Mouse (Mus musculus) cerebellum, adult 2 months (tissue): ENCODE results near the gene Lgr5. TPM values are rescaled to one million over a fixed set of nuclear protein-coding genes. Genes with fewer than 3 reads are reported as not detected.

Source experiments
- DNase-seq, 2 experiments: peaks; one replicate each; pipeline ENCODE4 v3.0.0; 2021
- H3K27ac ChIP-seq: fragments of 200-500 bp; 2 replicates; pipeline ENCODE4 v1.5.1; 2012; ENCODE audit warnings: low read length, control low read depth, inconsistent platforms; ENCODE audit not compliant: insufficient read depth
- H3K27me3 ChIP-seq: fragments of 200-500 bp; 2 replicates; pipeline ENCODE4 v1.6.1; 2012; ENCODE audit warnings: inconsistent platforms, mild to moderate bottlenecking, low read length, moderate library complexity; ENCODE audit not compliant: control insufficient read depth, insufficient read depth
- H3K4me1 ChIP-seq: fragments of 200-500 bp; 2 replicates; pipeline ENCODE4 v1.6.1; 2011; ENCODE audit warnings: low read length; ENCODE audit not compliant: control insufficient read depth, insufficient read depth
- H3K4me3 ChIP-seq: fragments of 200-500 bp; replicated peaks from 2 replicates; pipeline ENCODE3; 2011; ENCODE audit warnings: mild to moderate bottlenecking, low read depth, low read length, control low read depth; ENCODE audit not compliant: insufficient read depth
- CTCF ChIP-seq: fragments of 200-500 bp; IDR thresholded peaks from 2 replicates; pipeline ENCODE4 v1.5.1; 2011; ENCODE audit warnings: low read depth, mild to moderate bottlenecking, control low read depth, low read length, moderate library complexity, borderline replicate concordance; ENCODE audit not compliant: insufficient read depth
- POLR2A ChIP-seq: fragments of 200-500 bp; IDR thresholded peaks from 2 replicates; pipeline ENCODE4 v1.6.1; 2011; ENCODE audit warnings: low read length, control low read depth, borderline replicate concordance; ENCODE audit not compliant: insufficient read depth
- WGBS: fragments of 180-500 bp; shearing (Covaris S2); methylation state at CpG from one replicate; pipeline ENCODE4 v1.1.7; 2018; 5-methylcytosine and 5-hydroxymethylcytosine counted together
- polyA plus RNA-seq: library from polyadenylated mRNA; depleted of rRNA; stranded (reverse); fragments of >200 nt; gene quantifications from 2 replicates; pipeline ENCODE4 v1.2.3, GENCODE M21; 2012

The Lgr5 gene
- polyA plus RNA-seq, 1 experiment: 9.2 TPM

DNA sequence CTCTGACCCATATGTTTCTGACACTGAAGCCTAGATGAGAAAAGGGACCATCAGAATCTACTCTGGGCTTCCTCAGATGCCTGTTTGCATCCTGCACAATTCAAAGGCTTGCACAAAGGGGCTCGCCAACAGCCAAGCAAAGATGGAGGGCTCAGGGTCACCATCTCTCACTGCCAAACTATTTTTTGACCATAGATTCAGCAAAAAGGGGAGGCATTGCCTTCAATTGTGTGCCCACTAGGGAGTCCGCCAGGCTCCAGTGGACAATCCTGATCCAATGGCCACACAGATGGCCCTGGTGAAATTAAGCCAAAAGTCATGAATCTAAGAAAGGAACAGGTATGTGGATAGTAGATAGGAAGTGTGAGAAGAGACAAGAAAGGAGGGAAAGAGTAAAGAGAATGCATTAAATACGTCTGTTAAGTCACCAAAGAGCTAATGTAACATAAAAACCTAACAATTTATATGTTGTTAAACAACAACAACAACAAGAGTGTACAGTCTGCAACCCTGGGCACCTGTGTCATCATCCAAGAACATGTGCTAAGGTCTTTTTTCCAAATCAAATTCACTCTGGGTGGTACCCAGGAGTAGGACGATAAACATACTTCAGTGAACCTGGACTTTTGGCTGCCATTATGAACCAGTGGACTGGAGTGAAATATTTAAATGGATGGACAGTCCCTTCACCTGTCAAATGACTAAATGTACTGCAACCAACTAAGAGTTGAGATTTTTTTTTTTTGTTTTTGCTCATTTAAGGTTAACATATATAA is 24.5 kb downstream of the Lgr5 start:
- H3K27me3 ChIP-seq: no peaks in the 10 kb centered on the region
- H3K27ac ChIP-seq: no peak overlapping the region
- H3K4me1 ChIP-seq: peaks cover 8% of the 10 kb centered on the region
- peak; percentile 60 to 73 for DNase-seq
- 39% methylated on average over 4 of the region's 4 CpGs for WGBS
- TF ChIP-seq CTCF (no peak), POLR2A (no peak)
- H3K4me3 ChIP-seq: no peak overlapping the region

DNA sequence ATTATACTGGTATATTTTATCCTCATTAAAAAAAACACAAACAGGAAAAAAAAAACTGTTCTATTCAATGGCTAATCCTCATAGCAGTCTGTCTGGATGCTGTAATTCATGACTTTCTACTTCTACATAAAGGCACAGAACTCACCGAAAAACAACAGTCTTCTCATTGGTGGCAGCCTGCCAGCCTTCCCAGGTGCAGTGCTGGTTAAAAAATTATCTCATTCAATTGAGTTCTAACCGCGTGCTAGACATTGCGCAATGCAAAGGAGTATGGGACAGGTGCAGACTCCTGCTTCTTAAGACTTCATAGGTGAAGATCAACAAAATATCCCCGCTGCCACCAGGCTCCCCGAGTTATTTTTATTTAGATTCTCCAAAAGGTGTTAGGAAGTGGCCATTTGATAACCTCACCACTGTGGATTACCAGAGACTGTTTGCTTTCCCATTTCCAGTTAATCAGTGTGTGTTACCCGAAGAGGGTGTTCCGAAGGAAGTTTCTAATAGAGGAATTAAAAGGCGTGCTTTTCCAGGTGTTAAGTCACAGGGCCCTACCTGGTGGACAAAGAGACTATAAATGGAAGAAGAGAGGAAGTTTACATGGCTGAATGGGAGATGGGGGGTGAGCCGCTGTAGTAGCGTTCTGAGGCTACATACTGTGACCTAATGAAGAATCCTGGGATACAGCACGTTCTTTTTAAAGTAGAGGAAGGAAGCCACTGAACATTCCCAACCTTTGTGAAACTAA is 26.3 kb downstream of the Lgr5 start:
- 55% methylated on average over 12 of the region's 12 CpGs for WGBS
- peaks cover 8% of the 10 kb centered on the region for H3K4me1 ChIP-seq

DNA sequence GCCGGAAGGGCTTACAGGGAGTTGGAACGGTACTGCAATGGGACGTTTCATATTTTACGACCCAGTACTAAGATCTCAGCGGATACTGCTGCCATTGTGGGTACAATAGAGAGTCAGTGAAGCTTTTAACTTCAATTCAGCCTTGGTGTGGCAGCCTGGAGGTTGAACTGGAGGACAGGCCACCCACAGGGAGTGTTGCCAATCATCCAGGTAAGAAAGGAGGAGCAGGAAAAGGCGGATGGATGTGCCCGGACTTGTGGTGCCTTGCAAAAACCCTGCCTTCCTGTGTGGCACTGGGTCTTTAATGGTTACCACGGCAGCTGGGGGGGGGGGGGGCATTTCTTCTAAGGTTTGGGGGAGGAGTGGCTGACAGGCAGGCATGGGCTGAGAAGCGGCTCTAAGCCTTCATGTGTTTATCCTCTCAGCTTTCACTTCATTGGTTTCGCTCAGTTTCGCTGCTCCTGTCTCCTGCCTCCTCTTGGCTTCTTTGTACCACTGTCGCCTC is 30.8 kb downstream of the Lgr5 start:
- WGBS: 49% methylated on average over 12 of the region's 12 CpGs
- TF ChIP-seq POLR2A (no peak), CTCF (no peak)

More for the DNA sequence above, 26.3 kb downstream of the Lgr5 start:
- DNase-seq: peak; percentile 56 to 64
- Histone ChIP-seq H3K4me3 (no peak overlapping the region), H3K27me3 (no peaks in the 10 kb centered on the region; the same call in 1 of the 2 replicates), H3K27ac (no peak overlapping the region)
- TF ChIP-seq CTCF (no peak), POLR2A (no peak)

DNA sequence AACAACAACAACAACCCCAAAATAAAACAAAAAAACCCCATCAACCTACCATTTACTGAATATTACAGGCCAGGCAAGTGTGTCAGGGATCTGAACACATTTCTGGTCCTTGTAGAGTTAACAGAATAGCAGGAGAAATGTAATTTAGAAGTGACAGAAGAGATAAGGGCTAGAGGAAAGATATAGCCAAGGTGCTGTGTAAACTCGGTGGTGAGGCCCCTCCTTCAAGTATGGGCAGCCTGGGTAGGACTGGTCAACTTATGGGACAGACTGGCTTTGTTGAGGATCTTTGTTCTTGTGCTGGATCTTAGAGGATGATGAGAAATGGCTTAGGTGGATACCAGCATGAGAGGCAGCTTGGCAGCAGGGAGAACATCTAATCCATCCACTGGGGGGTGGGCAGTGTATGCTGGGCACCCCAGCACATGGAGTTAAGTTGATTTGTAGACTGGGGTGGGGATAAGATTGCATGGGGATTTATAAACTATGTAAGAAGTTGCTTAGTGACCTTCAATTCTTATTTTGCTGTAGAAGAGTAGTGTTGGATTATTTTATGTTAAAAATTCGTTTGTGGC is 32.3 kb downstream of the Lgr5 start:
- 72% methylated on average over 2 of the region's 2 CpGs for WGBS
- no peak overlapping the region for H3K27ac ChIP-seq

More for the DNA sequence above, 30.8 kb downstream of the Lgr5 start:
- Histone ChIP-seq H3K4me3 (no peak overlapping the region), H3K27me3 (no peaks in the 10 kb centered on the region; the same call in 1 of the 2 replicates), H3K4me1 (no peaks in the 10 kb centered on the region), H3K27ac (no peak overlapping the region)
- DNase-seq: no peak

DNA sequence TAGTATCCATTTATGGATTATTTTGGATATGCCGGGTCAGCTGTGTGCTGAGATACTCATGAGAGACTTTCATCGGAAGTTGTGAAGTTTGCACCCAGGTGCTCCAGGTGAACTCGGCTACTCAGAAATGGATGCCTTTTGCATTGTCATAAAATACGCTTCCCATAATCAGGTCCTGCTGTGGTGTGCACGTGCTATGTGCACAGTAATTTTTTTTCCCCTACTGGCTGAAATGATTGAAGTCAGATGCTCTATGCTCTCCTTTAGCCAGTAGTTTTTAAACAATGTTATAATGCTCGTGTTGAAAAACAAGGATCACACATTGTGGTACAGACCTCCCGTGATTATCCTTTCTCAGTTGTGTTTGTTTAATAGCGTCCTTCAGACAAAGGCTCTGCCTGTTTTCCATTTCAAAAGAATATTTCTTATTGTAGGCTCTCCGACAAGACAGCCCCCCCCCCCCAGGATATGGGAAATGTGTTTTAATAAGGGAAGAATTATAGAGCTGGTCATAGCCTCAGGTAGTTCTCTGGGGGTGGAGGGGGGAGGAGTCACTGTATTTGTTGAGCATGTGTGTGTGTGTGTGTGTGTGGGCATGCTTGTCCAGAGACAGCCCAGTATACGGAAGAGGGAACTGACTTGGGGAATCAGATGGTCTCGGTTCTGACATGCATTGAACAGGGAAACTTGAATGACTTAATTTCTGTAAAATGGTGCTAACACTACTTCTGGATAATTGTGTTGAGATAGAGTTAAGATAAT is 34.0 kb downstream of the Lgr5 start:
- Histone ChIP-seq H3K27me3 (no peaks in the 10 kb centered on the region; the same call in 1 of the 2 replicates), H3K27ac (no peak overlapping the region), H3K4me1 (peaks cover 3% of the 10 kb centered on the region; the same call in 1 of the 2 replicates), H3K4me3 (no peak overlapping the region)
- 66% methylated on average over 11 of the region's 11 CpGs for WGBS
- TF ChIP-seq POLR2A (no peak), CTCF (no peak)
- no peak for DNase-seq

More for the DNA sequence above, 32.3 kb downstream of the Lgr5 start:
- no peak overlapping the region for H3K4me3 ChIP-seq
- peaks cover 2% of the 10 kb centered on the region; the same call in 1 of the 2 replicates for H3K4me1 ChIP-seq
- H3K27me3 ChIP-seq: no peaks in the 10 kb centered on the region; the same call in 1 of the 2 replicates
- TF ChIP-seq POLR2A (no peak), CTCF (no peak)
- no peak for DNase-seq

DNA sequence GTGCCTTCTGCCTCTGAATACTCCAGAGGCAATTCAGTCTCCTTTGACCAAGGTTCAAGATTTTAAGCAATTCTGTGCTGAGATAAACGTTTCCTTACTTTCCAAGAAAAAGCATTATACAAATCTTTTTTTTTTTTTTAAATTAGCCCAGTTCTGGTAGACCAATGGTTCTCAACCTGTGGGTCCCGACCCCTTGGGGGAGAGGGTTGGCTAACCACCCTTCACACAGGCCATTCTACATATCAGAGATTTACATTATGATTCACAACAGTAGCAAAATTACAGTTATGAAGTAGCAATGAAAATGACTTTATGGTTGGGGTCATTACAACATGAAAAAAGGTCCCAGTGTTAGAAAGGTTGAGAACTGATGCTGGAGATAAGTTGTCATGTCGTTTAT is 36.5 kb downstream of the Lgr5 start:
- peaks cover 3% of the 10 kb centered on the region; the same call in 1 of the 2 replicates for H3K4me1 ChIP-seq
- no peak overlapping the region for H3K27ac ChIP-seq
- no peak overlapping the region for H3K4me3 ChIP-seq
- WGBS: 88% methylated on average over 3 of the region's 3 CpGs
- no peak for DNase-seq
- no peaks in the 10 kb centered on the region for H3K27me3 ChIP-seq
- TF ChIP-seq CTCF: no peak

DNA sequence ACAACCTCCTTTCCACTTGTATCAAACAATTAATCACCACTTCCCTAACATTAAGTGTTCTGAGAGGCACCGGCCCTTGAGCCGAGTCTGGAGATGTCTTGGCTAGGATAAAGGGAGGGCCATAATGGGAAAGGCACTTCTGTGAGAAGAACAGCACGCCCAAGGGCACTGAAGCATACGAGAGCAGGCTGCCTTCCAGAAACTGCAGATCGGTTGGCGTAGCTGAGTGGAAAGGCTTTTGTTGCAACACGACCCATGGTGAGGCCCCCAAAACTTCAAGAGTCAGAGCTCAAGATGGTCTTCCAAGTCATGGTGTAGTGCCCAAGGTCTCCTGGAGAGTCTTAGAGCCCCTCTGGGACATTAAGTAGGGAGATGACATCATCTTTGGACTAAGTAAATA is 37.3 kb downstream of the Lgr5 start:
- TF ChIP-seq CTCF: no peak
- no peak for TF ChIP-seq POLR2A
- 9% methylated on average over 7 of the region's 7 CpGs for WGBS
- DNase-seq: peak; percentile 27 to 31
- Histone ChIP-seq H3K4me1 (peaks cover 3% of the 10 kb centered on the region; the same call in 1 of the 2 replicates), H3K27me3 (no peaks in the 10 kb centered on the region), H3K4me3 (no peak overlapping the region), H3K27ac (no peak overlapping the region)
